Mouse (Mus musculus) heart, postnatal 0 days (tissue): ENCODE measurements around the gene Zfp113. TPM values are rescaled to one million over a fixed set of nuclear protein-coding genes. Genes with fewer than 3 reads are reported as not detected.

Experiments
- ATAC-seq: fragments of 200-750 bp; cut with Nextera tagmentation; 2 replicates; pipeline ENCODE4 v1.8.0; 2017; ENCODE audit warnings: low read depth, moderate number of reproducible peaks, moderate library complexity; ENCODE audit not compliant: insufficient read depth
- DNase-seq: peaks from one replicate; pipeline ENCODE4 v3.0.0-alpha.2; 2016; ENCODE audit warnings: low spot score
- H3K27ac ChIP-seq: fragments of 300-500 bp; sonication (generic); 2 replicates; pipeline ENCODE4 v1.5.1; 2014; ENCODE audit warnings: low read depth, mild to moderate bottlenecking
- H3K27me3 ChIP-seq: fragments of 300-500 bp; sonication (generic); 2 replicates; pipeline ENCODE4 v1.6.1; 2014; ENCODE audit warnings: low read length, mixed read lengths; ENCODE audit not compliant: control insufficient read depth, insufficient read depth
- H3K36me3 ChIP-seq: fragments of 300-500 bp; sonication (generic); replicated peaks from 2 replicates; pipeline ENCODE4 v1.6.1; 2014; ENCODE audit warnings: low read length, mixed read lengths; ENCODE audit not compliant: control insufficient read depth, insufficient read depth
- H3K4me1 ChIP-seq: fragments of 300-500 bp; sonication (generic); 2 replicates; pipeline ENCODE4 v1.6.1; 2014; ENCODE audit warnings: antibody characterized with exemption; ENCODE audit not compliant: control insufficient read depth, insufficient read depth
- H3K4me2 ChIP-seq: fragments of 300-500 bp; sonication (generic); 2 replicates; pipeline ENCODE4 v1.6.1; 2014; ENCODE audit warnings: low read depth, mild to moderate bottlenecking, low read length, moderate library complexity
- H3K4me3 ChIP-seq: fragments of 300-500 bp; sonication (generic); 2 replicates; pipeline ENCODE4 v1.5.1; 2014; ENCODE audit warnings: low read depth, low read length
- H3K9ac ChIP-seq: fragments of 300-500 bp; sonication (generic); replicated peaks from 2 replicates; pipeline ENCODE4 v1.6.1; 2014; ENCODE audit warnings: low read depth, low read length, mixed read lengths
- H3K9me3 ChIP-seq: fragments of 300-500 bp; sonication (generic); replicated peaks from 2 replicates; pipeline ENCODE4 v1.6.1; 2016; ENCODE audit warnings: low read length; ENCODE audit not compliant: control insufficient read depth
- CTCF ChIP-seq: IDR thresholded peaks from 2 replicates; pipeline ENCODE4 v1.5.1; 2016; ENCODE audit warnings: antibody characterized with exemption, control low read depth, low read depth
- EP300 ChIP-seq: IDR thresholded peaks from 2 replicates; pipeline ENCODE4 v1.6.1; 2016; ENCODE audit warnings: antibody characterized with exemption, low read depth
- WGBS: fragments of 180-500 bp; shearing (Covaris S2); extraction: QIAGEN DNeasy Blood & Tissue Kit; methylation state at CpG from one replicate; pipeline ENCODE4 v1.1.7; 2014; 5-methylcytosine and 5-hydroxymethylcytosine counted together
- polyA plus RNA-seq: library from polyadenylated mRNA; unstranded; fragments of >200 nt; fragmentation: Nextera tagmentation; extraction: Ambion mirVana; gene quantifications from 2 replicates; pipeline ENCODE4 v1.2.1, GENCODE M21; 2015
- total RNA-seq: library from RNA; depleted of rRNA; stranded (reverse); fragments of >200 nt; gene quantifications from 2 replicates; pipeline ENCODE4 v1.2.3, GENCODE M21; 2014; ENCODE audit warnings: low replicate concordance

The Zfp113 gene
- total and polyA plus RNA-seq, 2 experiments from 2014 or later = 8.3 to 15.3 TPM

DNA sequence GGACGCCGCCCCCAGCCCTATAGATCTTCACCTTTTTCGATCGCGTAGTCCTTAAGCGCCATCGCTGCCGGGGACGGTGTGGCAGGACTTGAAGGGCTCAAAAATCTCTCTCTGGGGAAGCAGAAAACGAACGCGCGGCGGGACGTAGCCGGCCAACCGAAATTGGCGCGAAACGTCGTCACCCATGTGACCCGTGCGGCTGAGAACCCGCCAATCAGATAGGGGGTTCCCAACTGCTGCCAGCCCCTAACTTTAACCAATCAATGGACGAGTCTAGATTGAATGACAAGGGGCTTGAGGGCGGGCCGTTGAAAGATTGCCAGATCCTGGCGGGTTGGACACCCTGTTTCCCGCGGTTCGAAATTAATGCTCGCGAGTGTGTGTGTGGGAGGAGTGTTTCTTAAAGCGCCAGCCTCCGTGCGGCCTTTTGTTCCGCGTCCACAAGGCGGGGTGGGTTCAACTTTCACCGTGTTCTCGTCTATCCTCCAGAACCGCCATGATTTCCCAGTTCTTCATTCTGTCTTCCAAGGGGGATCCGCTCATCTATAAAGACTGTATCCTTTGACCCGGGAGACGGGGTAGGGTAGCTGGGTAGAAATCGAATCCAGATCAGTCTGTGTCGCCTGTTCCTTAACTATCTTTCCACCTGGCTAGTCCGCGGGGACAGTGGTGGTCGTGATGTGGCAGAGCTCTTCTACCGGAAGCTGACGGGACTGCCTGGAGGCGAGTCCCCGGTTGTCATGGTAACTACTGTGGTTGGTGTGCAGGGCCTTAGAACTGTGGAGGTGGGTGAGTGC lies 16.3 kb upstream of the Zfp113 start, which contains the start of the genes Ap4m1 and Mcm7:
Gene Ap4m1 (plus strand): TSS at position 308 of the 797 bp plus-strand sequence.
Gene Mcm7 (minus strand): TSS at position 728 of the 797 bp plus-strand sequence.
- peak within 1 kb of the TSS; percentile 55 for H3K4me3 ChIP-seq
- peak within 1 kb of the TSS; percentile 100 for H3K4me2 ChIP-seq
- H3K4me1 ChIP-seq = peaks cover 7% of the 10 kb centered on the region; the same call in 1 of the 2 replicates
- peak within 1 kb of the TSS; percentile 92 for H3K27ac ChIP-seq
- DNase-seq (peak; percentile 97), ATAC-seq (peak; percentile 91)
- H3K9me3 ChIP-seq = no peaks in the 10 kb centered on the region
- peak within 1 kb of the TSS; percentile 77 for H3K9ac ChIP-seq
- TF ChIP-seq EP300 (0 out of 2 replicates have a peak, but pooled peaks have one; percentile 9), CTCF (no peak; the same call in 1 of the 2 replicates)
- H3K36me3 ChIP-seq = peaks cover 49% of the 10 kb centered on the region
- under 1% methylated on average over 54 of the region's 54 CpGs for WGBS
- no peaks in the 10 kb centered on the region for H3K27me3 ChIP-seq

DNA sequence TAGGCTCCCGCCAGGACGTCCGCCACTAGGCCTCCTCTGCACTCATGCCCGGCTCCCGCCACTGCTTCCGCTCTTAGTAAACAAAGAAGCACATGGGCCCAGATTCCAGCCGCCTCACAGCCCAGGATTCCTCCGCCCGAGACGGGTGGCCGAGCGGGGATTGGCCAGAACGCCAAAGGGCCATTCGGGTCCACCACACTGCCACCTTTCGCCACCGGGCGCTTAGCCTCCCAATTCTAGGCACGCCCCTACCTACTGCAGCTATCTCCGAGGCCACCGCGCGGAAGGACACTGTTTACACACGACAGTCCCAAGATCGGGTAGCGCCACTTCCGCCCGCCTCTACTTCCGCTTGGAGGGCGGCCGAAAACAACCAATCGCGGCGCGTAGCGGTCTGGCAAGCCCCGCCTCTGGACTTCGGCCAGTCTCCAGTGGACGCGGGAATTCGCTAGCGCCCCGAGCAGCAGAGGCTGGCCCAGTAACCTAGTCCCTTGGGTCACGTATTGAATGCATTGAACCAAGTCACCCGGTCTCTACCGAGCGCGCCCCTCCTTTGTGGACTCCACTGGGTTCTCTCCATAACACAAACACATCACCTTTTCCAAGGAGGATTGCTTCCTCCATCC lies 15.5 kb upstream of the Zfp113 start:
- ATAC-seq = peak; percentile 86
- WGBS = under 1% methylated on average over 47 of the region's 47 CpGs

DNA sequence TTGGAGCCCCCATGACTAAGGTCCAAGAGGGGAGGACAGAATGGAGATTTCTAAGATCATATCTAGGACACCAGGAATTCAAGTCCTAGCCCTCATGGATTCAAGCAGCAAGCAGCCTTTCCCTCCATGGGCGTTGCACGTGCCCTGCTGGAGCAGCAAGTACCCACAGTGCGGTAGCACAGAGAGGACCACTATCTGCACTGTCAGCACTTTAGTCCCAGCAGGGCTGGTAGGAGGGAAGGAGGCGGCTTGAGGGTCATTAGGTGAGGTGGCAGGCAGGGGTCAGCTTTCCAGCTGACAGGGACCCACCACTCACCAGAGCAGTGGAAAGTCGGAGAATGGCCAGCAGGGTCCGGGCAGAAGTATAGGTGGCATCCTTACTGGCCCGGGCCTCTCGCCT lies 10.1 kb upstream of the Zfp113 start:
- ATAC-seq (no peak), DNase-seq (no peak)
- TF ChIP-seq EP300 = no peak
- H3K9me3 ChIP-seq = no peaks in the 10 kb centered on the region
- 67% methylated on average over 8 of the region's 8 CpGs for WGBS
- peaks cover 13% of the 10 kb centered on the region for H3K4me1 ChIP-seq
- no peak overlapping the region for H3K4me3 ChIP-seq
- no peak overlapping the region for H3K27ac ChIP-seq
- H3K4me2 ChIP-seq = no peak overlapping the region
- H3K9ac ChIP-seq = no peak overlapping the region
- no peaks in the 10 kb centered on the region for H3K27me3 ChIP-seq
- peaks cover 72% of the 10 kb centered on the region for H3K36me3 ChIP-seq

More for the DNA sequence above, 15.5 kb upstream of the Zfp113 start:
- Histone ChIP-seq H3K4me1 (peaks cover 7% of the 10 kb centered on the region; the same call in 1 of the 2 replicates), H3K36me3 (peaks cover 50% of the 10 kb centered on the region), H3K4me2 (peak overlapping the region; percentile 100), H3K9ac (peak overlapping the region; percentile 66), H3K9me3 (no peaks in the 10 kb centered on the region), H3K27ac (peak overlapping the region; percentile 92), H3K27me3 (no peaks in the 10 kb centered on the region), H3K4me3 (peak overlapping the region; percentile 55)
- TF ChIP-seq CTCF (peak; percentile 14; the same call in 1 of the 2 replicates), EP300 (peak; percentile 91)
- DNase-seq = peak; percentile 93

DNA sequence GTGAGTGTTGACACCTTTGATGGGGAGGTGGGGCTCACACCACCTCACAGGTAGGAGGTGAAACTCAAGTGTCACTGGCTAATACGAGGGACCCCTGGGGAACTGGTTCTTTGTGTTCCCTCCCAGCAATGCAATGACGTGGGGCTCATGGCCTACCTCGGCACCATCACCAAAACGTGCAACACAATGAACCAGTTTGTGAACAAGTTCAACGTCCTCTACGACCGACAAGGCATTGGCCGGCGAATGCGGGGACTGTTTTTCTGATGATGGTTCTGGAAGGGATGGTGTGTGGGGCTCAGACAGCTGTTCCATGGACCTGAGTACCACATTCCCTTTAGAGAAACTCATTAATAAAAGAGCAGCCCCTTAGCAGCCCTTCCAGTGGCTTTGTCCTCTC lies 8.1 kb upstream of the Zfp113 start:
- WGBS = 74% methylated on average over 10 of the region's 10 CpGs
- Histone ChIP-seq H3K9me3 (no peaks in the 10 kb centered on the region), H3K4me1 (peaks cover 6% of the 10 kb centered on the region; the same call in 1 of the 2 replicates), H3K4me3 (no peak overlapping the region), H3K4me2 (no peak overlapping the region), H3K9ac (no peak overlapping the region), H3K36me3 (peaks cover 63% of the 10 kb centered on the region), H3K27ac (no peak overlapping the region), H3K27me3 (no peaks in the 10 kb centered on the region)
- no peak for DNase-seq
- ATAC-seq = no peak
- TF ChIP-seq EP300 = no peak
- no peak for TF ChIP-seq CTCF

DNA sequence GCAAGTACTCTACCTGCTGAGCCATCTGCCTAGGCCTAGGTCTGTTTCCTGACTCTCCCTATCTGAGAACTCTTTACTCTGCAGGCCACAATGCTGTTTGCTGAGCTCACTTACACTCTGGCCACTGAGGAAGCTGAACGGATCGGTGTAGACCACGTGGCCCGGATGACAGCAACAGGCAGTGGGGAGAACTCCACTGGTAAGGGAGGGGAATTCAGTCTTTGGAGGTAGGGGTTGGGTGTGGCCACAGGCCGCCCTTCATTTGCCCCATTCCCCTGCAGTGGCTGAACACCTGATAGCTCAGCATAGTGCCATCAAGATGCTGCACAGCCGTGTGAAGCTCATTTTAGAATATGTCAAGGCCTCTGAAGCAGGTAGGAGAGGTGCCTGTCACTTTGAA lies 7.5 kb upstream of the Zfp113 start:
- TF ChIP-seq CTCF (no peak), EP300 (no peak)
- ATAC-seq = no peak

More for the DNA sequence above, 7.5 kb upstream of the Zfp113 start:
- Histone ChIP-seq H3K4me3 (no peak overlapping the region), H3K27ac (no peak overlapping the region), H3K27me3 (no peaks in the 10 kb centered on the region), H3K9me3 (no peaks in the 10 kb centered on the region), H3K4me2 (no peak overlapping the region), H3K9ac (no peak overlapping the region), H3K4me1 (peaks cover 6% of the 10 kb centered on the region; the same call in 1 of the 2 replicates), H3K36me3 (peaks cover 58% of the 10 kb centered on the region)
- 65% methylated on average over 6 of the region's 6 CpGs for WGBS
- no peak for DNase-seq
